Mouse (Mus musculus): ENCODE results near the gene Isx.

DNA sequence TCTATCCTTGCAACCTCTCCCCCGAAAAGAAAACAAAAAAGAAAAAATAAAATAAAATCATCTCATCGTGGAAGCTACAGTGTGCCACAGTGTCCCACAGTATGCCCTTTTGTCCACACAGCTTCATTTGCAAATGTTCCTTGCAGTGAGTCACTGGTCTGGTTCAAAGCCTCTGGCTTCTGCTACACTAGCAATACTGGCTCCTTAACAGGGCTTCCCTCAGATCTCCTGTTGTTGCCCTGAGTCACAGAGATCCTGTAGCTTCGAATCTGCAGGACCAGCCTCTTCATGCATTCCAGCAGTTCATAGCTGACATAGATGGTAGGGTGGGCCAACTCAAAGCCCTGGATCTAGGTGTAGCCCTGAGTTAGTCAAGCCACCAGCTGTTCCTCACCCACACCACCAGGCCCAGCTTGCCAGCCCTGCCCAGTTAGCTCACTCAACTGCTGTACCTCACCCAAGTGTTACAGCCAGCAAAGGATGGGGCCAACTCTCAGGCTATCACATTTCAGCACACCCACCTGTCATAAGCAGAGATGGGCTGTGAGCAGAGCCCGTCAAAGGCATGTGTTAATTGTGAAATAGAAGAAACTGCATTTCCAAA lies 2.5 kb upstream of the Isx start:
- no peak for TF ChIP-seq POLR2A (IDR thresholded peaks at IDR 0.05; ENCODE audit: low read depth, low read length)
- no peak for TF ChIP-seq RCOR1 (conservative IDR thresholded peaks at IDR 0.05; ENCODE audit: low read depth, low read length)

Measured in CH12.LX (cell line).